Mouse (Mus musculus) thymus, adult 2 months (tissue): ENCODE results near the gene Ccnf. TPM values are rescaled to one million over a fixed set of nuclear protein-coding genes. Genes with fewer than 3 reads are reported as not detected.

Experiments
- DNase-seq: peaks from one replicate; pipeline ENCODE4 v3.0.0; 2021
- H3K27ac ChIP-seq: fragments of 200-500 bp; 2 replicates; pipeline ENCODE4 v1.5.1; 2012; ENCODE audit warnings: low read length, control low read depth; ENCODE audit not compliant: control insufficient read depth, insufficient read depth
- H3K27me3 ChIP-seq: fragments of 200-500 bp; 2 replicates; pipeline ENCODE4 v1.6.1; 2012; ENCODE audit warnings: mild to moderate bottlenecking, low read length, moderate library complexity, mixed read lengths; ENCODE audit not compliant: control insufficient read depth, insufficient read depth
- H3K36me3 ChIP-seq: fragments of 200-500 bp; 2 replicates; pipeline ENCODE4 v1.6.1; 2012; ENCODE audit warnings: mild to moderate bottlenecking, low read length, moderate library complexity; ENCODE audit not compliant: control insufficient read depth, insufficient read depth
- H3K4me1 ChIP-seq: fragments of 200-500 bp; replicated peaks from 2 replicates; pipeline ENCODE4 v1.6.1; 2012; ENCODE audit warnings: low read length; ENCODE audit not compliant: control insufficient read depth, insufficient read depth
- H3K4me3 ChIP-seq: fragments of 200-500 bp; 2 replicates; pipeline ENCODE4 v1.5.1; 2012; ENCODE audit warnings: mild to moderate bottlenecking, low read length, control low read depth, moderate library complexity; ENCODE audit not compliant: control insufficient read depth, insufficient read depth
- CTCF ChIP-seq: fragments of 200-500 bp; IDR thresholded peaks from 2 replicates; pipeline ENCODE4 v1.5.1; 2012; ENCODE audit warnings: mild to moderate bottlenecking, control low read depth, low read length, moderate library complexity, borderline replicate concordance; ENCODE audit not compliant: control insufficient read depth, poor library complexity, insufficient read depth; ENCODE audit errors: extremely low read depth
- POLR2A ChIP-seq: fragments of 200-500 bp; IDR thresholded peaks from 2 replicates; pipeline ENCODE4 v1.6.1; 2012; ENCODE audit warnings: mild to moderate bottlenecking, low read length, control low read depth, moderate library complexity; ENCODE audit not compliant: control insufficient read depth, poor library complexity, insufficient read depth; ENCODE audit errors: extremely low read depth
- WGBS: fragments of 180-500 bp; shearing (Covaris S2); methylation state at CpG from one replicate; pipeline ENCODE4 v1.1.7; 2018; 5-methylcytosine and 5-hydroxymethylcytosine counted together
- polyA plus RNA-seq: library from polyadenylated mRNA; depleted of rRNA; stranded (reverse); fragments of >200 nt; gene quantifications from 2 replicates; pipeline ENCODE4 v1.2.3, GENCODE M21; 2012; rRNA removed

Gene Ccnf
- polyA plus RNA-seq, 1 experiment = 64.5 TPM

- Histone ChIP-seq H3K27ac (no peak overlapping the region), H3K27me3 (no peaks in the 10 kb centered on the region), H3K4me1 (peaks cover 3% of the 10 kb centered on the region; the same call in 1 of the 2 replicates), H3K36me3 (no peaks in the 10 kb centered on the region), H3K4me3 (no peak overlapping the region)
- DNase-seq = no peak
- WGBS = 87% methylated on average over 2 of the region's 2 CpGs
- TF ChIP-seq POLR2A (no peak), CTCF (no peak)
Observed at GRCm38 (mm10) chr17:24190934-24191333, 60.4 kb downstream of the Ccnf start.

GRCm38 (mm10) chr17:24174259-24174658 lies 77.0 kb downstream of the Ccnf start:
- H3K27me3 ChIP-seq = no peaks in the 10 kb centered on the region
- no peak overlapping the region for H3K4me3 ChIP-seq
- no peaks in the 10 kb centered on the region for H3K36me3 ChIP-seq
- WGBS = 90% methylated on average over 3 of the region's 3 CpGs
- no peak for TF ChIP-seq POLR2A
- TF ChIP-seq CTCF = no peak
- DNase-seq = no peak
- H3K4me1 ChIP-seq = peaks cover 6% of the 10 kb centered on the region
- no peak overlapping the region for H3K27ac ChIP-seq

- Histone ChIP-seq H3K4me1 (peaks cover 9% of the 10 kb centered on the region), H3K36me3 (no peaks in the 10 kb centered on the region), H3K27ac (no peak overlapping the region), H3K27me3 (no peaks in the 10 kb centered on the region), H3K4me3 (no peak overlapping the region)
- peak; percentile 66 for DNase-seq
- WGBS = 11% methylated on average over 3 of the region's 3 CpGs
- TF ChIP-seq POLR2A (no peak), CTCF (no peak)
Observed at GRCm38 (mm10) chr17:24173423-24173822, 77.9 kb downstream of the Ccnf start.

Other genes starting within 250 kb of the Ccnf start
- 0.98 and 2.5 TPM in 2 replicates for gene Prss27, start 213.3 kb downstream of the Ccnf start, polyA plus RNA-seq
- gene Kctd5, start 178.0 kb downstream of the Ccnf start, polyA plus RNA-seq = 38.9 and 44.6 TPM in 2 replicates
- gene Pdpk1, start 100.6 kb downstream of the Ccnf start, polyA plus RNA-seq = 56.6 and 57.8 TPM in 2 replicates
- 48.2 and 57.6 TPM in 2 replicates for gene Amdhd2, start 87.7 kb downstream of the Ccnf start, polyA plus RNA-seq
- gene Atp6v0c, start 81.8 kb downstream of the Ccnf start, polyA plus RNA-seq = 977 and 1,122 TPM in 2 replicates
- gene Tbc1d24, start 45.9 kb downstream of the Ccnf start, polyA plus RNA-seq = 14.5 and 16.8 TPM in 2 replicates
- 0.71 and 1.5 TPM in 2 replicates for gene Ntn3, start 42.0 kb downstream of the Ccnf start, polyA plus RNA-seq
- gene Tedc2, start 30.6 kb downstream of the Ccnf start, polyA plus RNA-seq = 17.6 and 20.0 TPM in 2 replicates
- gene Abca17, start 99.6 kb upstream of the Ccnf start, polyA plus RNA-seq = 0.06 and 0.13 TPM in 2 replicates
- gene Abca3, start 100.5 kb upstream of the Ccnf start, polyA plus RNA-seq = 33.9 and 34.8 TPM in 2 replicates
- gene Rnps1, start 163.1 kb upstream of the Ccnf start, polyA plus RNA-seq = 241 and 251 TPM in 2 replicates
- 41.6 and 57.0 TPM in 2 replicates for gene Eci1, start 175.2 kb upstream of the Ccnf start, polyA plus RNA-seq
- 11.3 and 18.2 TPM in 2 replicates for gene Dnase1l2, start 191.6 kb upstream of the Ccnf start, polyA plus RNA-seq
- 166 and 188 TPM in 2 replicates for gene E4f1, start 218.8 kb upstream of the Ccnf start, polyA plus RNA-seq
- gene Pgp, start 218.9 kb upstream of the Ccnf start, polyA plus RNA-seq = 58.8 and 65.4 TPM in 2 replicates
- gene Bricd5, start 222.4 kb upstream of the Ccnf start, polyA plus RNA-seq = 0.57 and 0.97 TPM in 2 replicates
- gene Mlst8, start 227.6 kb upstream of the Ccnf start, polyA plus RNA-seq = 78.9 and 84.5 TPM in 2 replicates
- gene Caskin1, start 237.1 kb upstream of the Ccnf start, polyA plus RNA-seq = 0.15 and 0.20 TPM in 2 replicates